Mouse (Mus musculus) heart, postnatal 4 days (tissue): ENCODE measurements around the gene Sar1b. TPM values are rescaled to one million over a fixed set of nuclear protein-coding genes. Genes with fewer than 3 reads are reported as not detected.
A peak's percentile ranks its signal among the peaks of the same experiment; 100 is the strongest.
"Not testable (repeated sequence)": the region's sequence is repeated elsewhere in the genome, so short reads cannot be mapped to it uniquely, and the experiment has no call there.

Source experiments
- DNase-seq: peaks from one replicate; pipeline ENCODE4 v3.0.0; 2021
- total RNA-seq, 2 experiments: library from RNA; stranded (reverse); gene quantifications; 2 replicates each; pipeline ENCODE4 v1.2.3; 2021

Gene Sar1b
- total RNA-seq = 10 to 100 TPM; 93.6 to 95.8 TPM

GRCm38 (mm10) chr11:51763213-51763907 is at the start of gene Sar1b, which contains the start of gene Sec24a:
TSS of gene Sar1b (plus strand) at chr11:51763687.
TSS of gene Sec24a (minus strand) at chr11:51763634.
- DNase-seq = peak; percentile 90

GRCm38 (mm10) chr11:51721066-51721465 is 42.4 kb upstream of the Sar1b start:
- no peak for DNase-seq

DNA sequence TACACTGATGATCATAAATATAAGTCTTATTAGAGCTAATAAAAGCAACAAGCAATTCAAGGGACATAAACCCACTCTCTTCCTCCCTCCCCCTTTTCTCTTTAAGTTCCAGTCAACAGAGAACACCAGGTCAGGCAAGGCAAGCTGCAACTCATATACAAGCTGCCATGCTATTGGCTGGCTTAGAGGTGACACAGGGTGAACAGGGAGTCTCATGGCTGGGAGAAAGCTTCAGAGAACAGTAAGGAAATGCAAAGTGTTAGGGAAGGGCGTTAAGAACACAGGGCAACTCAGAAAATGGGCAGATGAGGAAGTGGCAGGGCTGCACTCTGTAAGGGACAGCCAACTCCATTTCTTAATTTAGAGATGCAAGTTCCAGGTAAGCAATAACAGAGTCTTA is 30.6 kb upstream of the Sar1b start:
- no peak for DNase-seq

GRCm38 (mm10) chr11:51734218-51734617 is 29.3 kb upstream of the Sar1b start:
- not testable (repeated sequence) for DNase-seq

GRCm38 (mm10) chr11:51738651-51739403 is 24.7 kb upstream of the Sar1b start:
- no peak for DNase-seq

DNA sequence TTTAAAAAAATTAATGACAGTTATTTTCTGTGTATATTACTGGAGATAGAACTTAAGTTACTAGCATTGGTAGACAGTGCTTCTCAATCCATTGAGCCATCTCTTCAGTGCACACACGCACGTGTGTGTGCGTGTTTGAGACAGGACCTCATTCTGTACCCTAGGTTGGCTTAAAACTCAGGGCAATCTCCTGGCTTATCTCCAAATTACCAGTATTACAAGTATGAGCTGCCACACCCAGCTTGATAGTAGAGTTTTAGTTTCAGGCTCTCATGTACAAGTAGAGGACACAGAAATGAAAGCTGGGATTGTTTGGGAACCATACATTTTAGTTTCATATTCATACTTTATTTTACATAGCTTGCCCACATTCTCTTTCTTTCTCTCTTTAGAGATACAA is 22.8 kb upstream of the Sar1b start:
- DNase-seq = no peak

GRCm38 (mm10) chr11:51746096-51746495 is 17.4 kb upstream of the Sar1b start:
- no peak for DNase-seq

- DNase-seq = not testable (repeated sequence)
Observed at GRCm38 (mm10) chr11:51751623-51752225, 11.8 kb upstream of the Sar1b start.

DNA sequence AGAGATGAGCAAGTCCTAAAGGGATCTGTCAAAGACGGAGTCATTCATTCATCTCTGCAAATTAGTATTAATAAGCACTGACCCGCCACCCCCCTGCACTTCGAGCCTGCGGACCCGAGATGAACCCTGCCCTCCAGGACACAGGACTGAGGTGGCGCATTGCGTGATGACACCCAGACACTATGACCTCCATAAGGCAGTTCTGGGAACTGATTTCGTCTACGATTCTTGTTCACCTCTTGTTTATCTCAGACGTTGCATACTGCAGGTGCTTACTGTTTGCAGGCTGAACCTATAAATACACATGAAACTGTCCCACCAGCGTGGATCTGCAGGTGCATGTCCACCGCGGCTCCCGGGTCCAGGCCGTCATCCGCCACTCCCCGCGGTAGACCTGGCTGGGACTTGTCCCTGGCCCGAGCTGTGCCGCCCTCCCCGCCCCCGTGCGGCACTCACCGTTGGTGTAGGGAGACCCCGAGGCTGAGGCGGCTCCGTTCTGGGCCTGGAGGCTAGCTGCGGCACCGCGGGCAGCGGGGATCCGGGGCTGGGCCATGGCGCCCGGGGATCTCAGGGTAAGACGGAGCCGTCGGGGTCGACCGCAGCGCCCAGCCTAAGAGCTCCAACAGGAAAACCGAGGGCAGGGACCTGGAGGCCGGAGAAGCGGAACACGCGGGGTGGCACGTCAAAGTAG is 7.7 kb upstream of the Sar1b start:
- peak; percentile 19 for DNase-seq

DNA sequence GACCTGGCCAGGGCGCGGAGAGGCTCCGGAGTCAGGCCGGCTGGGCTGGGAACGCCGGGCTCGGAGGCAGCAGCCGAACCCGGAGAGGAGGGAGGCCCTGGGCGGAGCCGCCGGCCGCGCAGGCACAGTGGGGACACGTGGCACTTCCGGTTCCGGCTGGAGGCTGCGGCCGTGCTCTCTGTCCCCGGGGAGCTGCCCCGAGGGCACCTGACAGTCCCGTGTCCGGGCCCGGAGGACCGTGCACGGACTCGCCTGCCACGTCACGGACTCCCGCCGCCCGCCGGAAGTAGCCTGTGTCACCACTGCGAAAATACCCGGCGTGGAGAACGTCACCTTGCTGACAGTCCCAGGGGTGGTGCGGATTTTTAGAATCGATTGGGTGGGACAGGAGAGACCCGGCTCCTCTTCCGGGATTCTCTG is 7.1 kb upstream of the Sar1b start:
- peak; percentile 95 for DNase-seq

GRCm38 (mm10) chr11:51757023-51757422 is 6.5 kb upstream of the Sar1b start:
- no peak for DNase-seq

- no peak for DNase-seq
Observed at GRCm38 (mm10) chr11:51757625-51758024, 5.9 kb upstream of the Sar1b start.

- DNase-seq = not testable (repeated sequence)
Observed at GRCm38 (mm10) chr11:51758207-51758606, 5.3 kb upstream of the Sar1b start.

- DNase-seq = no peak
Observed at GRCm38 (mm10) chr11:51759251-51759650, 4.2 kb upstream of the Sar1b start.

GRCm38 (mm10) chr11:51759941-51760657 is 3.4 kb upstream of the Sar1b start:
- no peak for DNase-seq

DNA sequence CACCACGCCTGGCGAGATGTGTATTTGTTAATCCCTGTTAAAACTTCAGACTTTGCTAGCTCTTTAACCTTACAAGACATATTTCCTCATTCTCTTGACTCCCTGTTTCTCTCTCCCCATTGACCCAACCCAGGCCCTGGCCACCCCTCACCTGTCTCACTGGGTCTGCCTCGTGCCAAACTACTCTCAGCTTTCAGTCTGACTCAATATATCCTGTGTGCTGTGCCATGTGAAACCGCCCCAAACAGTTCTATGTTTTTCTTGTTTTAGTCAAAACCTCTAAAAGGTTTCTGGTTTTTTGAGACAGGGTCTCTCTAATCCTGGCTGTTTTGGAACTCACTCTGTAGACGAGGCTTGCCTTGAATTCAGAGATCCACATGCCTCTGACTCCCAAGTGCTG is 2.2 kb upstream of the Sar1b start:
- DNase-seq = no peak

DNA sequence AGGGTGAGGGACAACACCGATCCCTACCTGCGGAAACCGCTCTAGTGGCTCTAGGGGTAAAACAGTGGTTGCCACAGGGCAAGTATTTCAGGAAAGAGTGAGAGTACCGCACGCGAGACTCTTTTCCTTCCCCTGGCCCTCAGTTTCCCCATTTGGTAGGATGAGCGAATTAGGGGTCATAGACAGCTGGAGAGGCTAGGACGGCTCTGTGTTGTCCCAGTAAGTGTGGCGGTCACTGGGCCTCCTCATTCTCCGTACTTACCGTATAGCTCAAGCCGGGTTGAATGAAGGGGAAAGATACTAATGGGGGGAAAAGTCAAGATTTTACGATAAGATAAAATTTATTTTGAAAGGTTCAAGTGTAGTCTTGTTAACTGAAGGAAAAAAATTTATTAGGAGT is 468 bp downstream of the Sar1b start:
- no peak for DNase-seq

- DNase-seq = no peak
Observed at GRCm38 (mm10) chr11:51764816-51765215, 1.3 kb downstream of the Sar1b start.

GRCm38 (mm10) chr11:51767579-51768220 is 4.2 kb downstream of the Sar1b start:
- DNase-seq = no peak

DNA sequence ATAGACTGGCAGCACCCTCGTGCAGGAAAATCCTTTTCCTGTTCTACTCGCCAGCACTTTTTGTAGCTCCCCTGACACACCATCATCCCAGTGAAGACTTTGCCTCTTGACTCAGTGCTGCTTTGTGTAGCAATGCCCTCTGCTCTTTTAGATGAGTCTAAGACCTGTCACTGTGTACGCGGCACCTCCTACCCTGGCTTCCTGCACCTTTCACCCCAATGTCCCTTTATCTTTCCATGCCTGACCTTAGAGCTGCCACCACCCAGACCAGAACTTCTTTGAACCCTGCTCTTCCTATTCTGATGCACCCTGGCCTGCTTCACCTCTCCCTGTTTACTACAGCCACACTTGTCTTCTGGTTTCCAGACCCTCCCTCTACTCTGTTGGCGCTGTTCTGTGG is 4.8 kb downstream of the Sar1b start:
- no peak for DNase-seq

GRCm38 (mm10) chr11:51775507-51775906 is 12.0 kb downstream of the Sar1b start:
- DNase-seq = no peak

DNA sequence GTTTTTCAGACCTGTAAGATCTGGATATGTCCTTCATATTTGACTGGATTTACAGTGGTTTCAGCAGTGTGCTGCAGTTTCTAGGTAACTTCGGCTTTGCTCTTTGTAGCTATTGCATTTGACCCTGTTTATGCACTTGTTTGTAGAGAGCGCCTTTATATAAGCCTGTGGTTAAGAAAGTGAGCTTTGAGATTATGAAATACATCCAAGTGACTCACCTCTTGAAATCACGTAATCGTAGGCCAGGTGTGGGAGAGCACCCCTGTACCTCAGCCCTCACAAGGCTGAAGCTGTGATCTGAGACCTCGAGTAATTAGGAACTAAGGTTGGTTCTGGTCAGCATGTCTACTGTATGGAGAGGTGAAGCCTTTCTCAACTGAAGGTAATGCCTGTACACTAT is 14.0 kb downstream of the Sar1b start:
- DNase-seq = no peak
